Mouse (Mus musculus) kidney, embryonic 16.5 days (tissue): Measurements from ENCODE around the gene Stx17. TPM values are rescaled to one million over a fixed set of nuclear protein-coding genes. Genes with fewer than 3 reads are reported as not detected.
A peak's percentile ranks its signal among the peaks of the same experiment; 100 is the strongest.

Experiments
- ATAC-seq: fragments of 200-750 bp; cut with Nextera tagmentation; 2 replicates; pipeline ENCODE4 v1.8.0; 2017; ENCODE audit warnings: moderate TSS enrichment; ENCODE audit not compliant: low FRiP score, low TSS enrichment
- H3K27ac ChIP-seq: fragments of 300-500 bp; sonication (generic); 2 replicates; pipeline ENCODE4 v1.5.1; 2014; ENCODE audit warnings: low read length
- H3K27me3 ChIP-seq: fragments of 300-500 bp; sonication (generic); 2 replicates; pipeline ENCODE4 v1.6.1; 2014; ENCODE audit warnings: low read length, control low read depth, mixed read lengths; ENCODE audit not compliant: insufficient read depth
- H3K36me3 ChIP-seq: fragments of 300-500 bp; sonication (generic); 2 replicates; pipeline ENCODE4 v1.6.1; 2014; ENCODE audit warnings: low read length, control low read depth, mixed read lengths; ENCODE audit not compliant: insufficient read depth
- H3K4me1 ChIP-seq: fragments of 300-500 bp; sonication (generic); 2 replicates; pipeline ENCODE4 v1.6.1; 2014; ENCODE audit warnings: low read length, control low read depth, mixed read lengths; ENCODE audit not compliant: insufficient read depth
- H3K4me2 ChIP-seq: fragments of 300-500 bp; sonication (generic); replicated peaks from 2 replicates; pipeline ENCODE4 v1.6.1; 2014; ENCODE audit warnings: low read depth, low read length
- H3K4me3 ChIP-seq: fragments of 300-500 bp; sonication (generic); 2 replicates; pipeline ENCODE4 v1.5.1; 2014; ENCODE audit warnings: mild to moderate bottlenecking, low read length
- H3K9ac ChIP-seq: fragments of 300-500 bp; sonication (generic); replicated peaks from 2 replicates; pipeline ENCODE4 v1.6.1; 2014; ENCODE audit warnings: low read length
- H3K9me3 ChIP-seq: fragments of 300-500 bp; sonication (generic); 2 replicates; pipeline ENCODE4 v1.6.1; 2016; ENCODE audit warnings: low read length, control low read depth
- WGBS: fragments of 180-500 bp; shearing (Covaris S2); extraction: QIAGEN DNeasy Blood & Tissue Kit; methylation state at CpG from one replicate; pipeline ENCODE4 v1.1.7; 2014; 5-methylcytosine and 5-hydroxymethylcytosine counted together
- polyA plus RNA-seq: library from polyadenylated mRNA; unstranded; fragments of >200 nt; fragmentation: Nextera tagmentation; extraction: Ambion mirVana; gene quantifications from 2 replicates; pipeline ENCODE4 v1.2.1, GENCODE M21; 2015

Gene Stx17
- polyA plus RNA-seq: 22.3 and 23.6 TPM in 2 replicates

- Histone ChIP-seq H3K36me3 (no peaks in the 10 kb centered on the region), H3K27ac (no peak within 1 kb of the TSS), H3K9me3 (no peaks in the 10 kb centered on the region), H3K9ac (peak within 1 kb of the TSS; percentile 94), H3K4me3 (peak within 1 kb of the TSS; percentile 83), H3K4me2 (peak within 1 kb of the TSS; percentile 79), H3K4me1 (0 out of 2 replicates have a peak, but pooled peaks cover 3% of the 10 kb centered on the region), H3K27me3 (no peaks in the 10 kb centered on the region; the same call in 1 of the 2 replicates)
- ATAC-seq: peak; percentile 100
- WGBS: 2% methylated on average over 58 of the region's 58 CpGs
Measured at GRCm38 (mm10) chr4:48124773-48125469, at the start of gene Stx17. Gene Stx17, plus strand, starts transcription at chr4:48124915.

GRCm38 (mm10) chr4:48076693-48077471 is 47.8 kb upstream of the Stx17 start:
- H3K4me3 ChIP-seq: no peak overlapping the region
- H3K9ac ChIP-seq: no peak overlapping the region
- H3K27me3 ChIP-seq: no peaks in the 10 kb centered on the region
- H3K36me3 ChIP-seq: no peaks in the 10 kb centered on the region
- H3K27ac ChIP-seq: no peak overlapping the region
- peak; percentile 51; the same call in 1 of the 2 replicates for ATAC-seq
- peaks cover 5% of the 10 kb centered on the region; the same call in 1 of the 2 replicates for H3K4me1 ChIP-seq
- no peak overlapping the region for H3K4me2 ChIP-seq
- no peaks in the 10 kb centered on the region for H3K9me3 ChIP-seq
- 73% methylated on average over 13 of the region's 13 CpGs for WGBS

- H3K27me3 ChIP-seq: no peaks in the 10 kb centered on the region
- no peaks in the 10 kb centered on the region for H3K36me3 ChIP-seq
- H3K9me3 ChIP-seq: no peaks in the 10 kb centered on the region
- H3K4me3 ChIP-seq: no peak overlapping the region
- peaks cover 5% of the 10 kb centered on the region; the same call in 1 of the 2 replicates for H3K4me1 ChIP-seq
- H3K4me2 ChIP-seq: peak overlapping the region; percentile 27
- H3K27ac ChIP-seq: no peak overlapping the region
- 0% methylated on average over 4 of the region's 4 CpGs for WGBS
- ATAC-seq: peak; percentile 67
- H3K9ac ChIP-seq: no peak overlapping the region
Measured at GRCm38 (mm10) chr4:48078213-48078612, 46.5 kb upstream of the Stx17 start.

- no peak overlapping the region for H3K9ac ChIP-seq
- no peak overlapping the region for H3K4me2 ChIP-seq
- peaks cover 5% of the 10 kb centered on the region; the same call in 1 of the 2 replicates for H3K4me1 ChIP-seq
- ATAC-seq: no peak
- 52% methylated on average over 8 of the region's 8 CpGs for WGBS
- no peak overlapping the region for H3K27ac ChIP-seq
- no peaks in the 10 kb centered on the region for H3K9me3 ChIP-seq
- no peaks in the 10 kb centered on the region for H3K36me3 ChIP-seq
- H3K4me3 ChIP-seq: no peak overlapping the region
- H3K27me3 ChIP-seq: no peaks in the 10 kb centered on the region
Measured at GRCm38 (mm10) chr4:48079285-48080039, 45.3 kb upstream of the Stx17 start.

GRCm38 (mm10) chr4:48083452-48083851 is 41.3 kb upstream of the Stx17 start:
- Histone ChIP-seq H3K4me1 (peaks cover 5% of the 10 kb centered on the region; the same call in 1 of the 2 replicates), H3K9ac (no peak overlapping the region), H3K36me3 (no peaks in the 10 kb centered on the region), H3K9me3 (no peaks in the 10 kb centered on the region), H3K4me2 (no peak overlapping the region), H3K4me3 (no peak overlapping the region), H3K27ac (no peak overlapping the region), H3K27me3 (no peaks in the 10 kb centered on the region)
- 81% methylated on average over 4 of the region's 4 CpGs for WGBS
- no peak for ATAC-seq

GRCm38 (mm10) chr4:48086609-48087008 is 38.1 kb upstream of the Stx17 start:
- WGBS: 63% methylated on average over 6 of the region's 6 CpGs
- no peak overlapping the region for H3K4me2 ChIP-seq
- no peaks in the 10 kb centered on the region for H3K9me3 ChIP-seq
- H3K27ac ChIP-seq: no peak overlapping the region
- H3K27me3 ChIP-seq: no peaks in the 10 kb centered on the region
- no peaks in the 10 kb centered on the region for H3K36me3 ChIP-seq
- no peaks in the 10 kb centered on the region for H3K4me1 ChIP-seq
- no peak for ATAC-seq
- H3K9ac ChIP-seq: no peak overlapping the region
- H3K4me3 ChIP-seq: no peak overlapping the region

GRCm38 (mm10) chr4:48087497-48087896 is 37.2 kb upstream of the Stx17 start:
- H3K27me3 ChIP-seq: no peaks in the 10 kb centered on the region
- no peak overlapping the region for H3K4me3 ChIP-seq
- 86% methylated on average over 6 of the region's 6 CpGs for WGBS
- no peak overlapping the region for H3K9ac ChIP-seq
- H3K4me2 ChIP-seq: no peak overlapping the region
- no peaks in the 10 kb centered on the region for H3K4me1 ChIP-seq
- H3K36me3 ChIP-seq: no peaks in the 10 kb centered on the region
- no peaks in the 10 kb centered on the region for H3K9me3 ChIP-seq
- no peak for ATAC-seq
- no peak overlapping the region for H3K27ac ChIP-seq

- H3K9me3 ChIP-seq: no peaks in the 10 kb centered on the region
- H3K36me3 ChIP-seq: no peaks in the 10 kb centered on the region
- H3K4me2 ChIP-seq: no peak overlapping the region
- H3K4me1 ChIP-seq: no peaks in the 10 kb centered on the region
- H3K9ac ChIP-seq: no peak overlapping the region
- H3K27ac ChIP-seq: no peak overlapping the region
- no peaks in the 10 kb centered on the region for H3K27me3 ChIP-seq
- no peak overlapping the region for H3K4me3 ChIP-seq
- ATAC-seq: no peak
- WGBS: 83% methylated on average over 3 of the region's 3 CpGs
Measured at GRCm38 (mm10) chr4:48093221-48093620, 31.5 kb upstream of the Stx17 start.

GRCm38 (mm10) chr4:48100217-48100616 is 24.5 kb upstream of the Stx17 start:
- Histone ChIP-seq H3K4me1 (no peaks in the 10 kb centered on the region), H3K4me2 (no peak overlapping the region), H3K9me3 (no peaks in the 10 kb centered on the region), H3K36me3 (no peaks in the 10 kb centered on the region), H3K4me3 (no peak overlapping the region), H3K27me3 (no peaks in the 10 kb centered on the region), H3K9ac (no peak overlapping the region), H3K27ac (no peak overlapping the region)
- no peak for ATAC-seq
- WGBS: 87% methylated on average over 8 of the region's 8 CpGs
